Comparison of ENCODE assay signal across 21 mouse cellular contexts in genomic region chr5:8425899-8426298, GRCm38 (mm10). TPM values are rescaled to one million over a fixed set of nuclear protein-coding genes. Genes with fewer than 3 reads are reported as not detected.
A peak's percentile ranks its signal among the peaks of the same experiment; 100 is the strongest.
DNase-seq lines count a peak whose midpoint lies in the region; ATAC-seq and TF ChIP-seq lines count a peak whose summit lies in the region.
"Had no signal": no experiment of that assay in that cellular context is flagged by ENCODE, and none has a peak within 500 bp of the region (broad histone marks: within the 10 kb centered on the region; RNA-seq: fewer than 3 reads in every experiment).

No protein-coding gene starts in this region.

- peaks cover 4% of the 10 kb centered on the region for H3K36me3 ChIP-seq in heart, embryonic 13.5 days
- peaks cover 6 to 30% of the 10 kb centered on the region in 2 experiments for H3K36me3 ChIP-seq in MEL (ENCODE audit: control insufficient read depth in 1 of 2, insufficient read depth in 2 of 2, low read length in 2 of 2)
- H3K36me3 ChIP-seq in forebrain, embryonic 16.5 days (ENCODE audit: control insufficient read depth, insufficient read depth) = no peaks in the 10 kb centered on the region
- H3K36me3 ChIP-seq: forebrain, embryonic 15.5 days had no signal

- H3K4me1 ChIP-seq in heart, embryonic 13.5 days = peaks cover 17% of the 10 kb centered on the region
- peaks cover 12 to 16% of the 10 kb centered on the region in 2 experiments; a peak in 3 of 4 replicates for H3K4me1 ChIP-seq in MEL (ENCODE audit: control insufficient read depth in 1 of 2, insufficient read depth in 2 of 2, low read length in 2 of 2)
- H3K4me1 ChIP-seq in forebrain, embryonic 16.5 days (replicated peaks; ENCODE audit: control insufficient read depth, insufficient read depth, low read length) = peaks cover 8% of the 10 kb centered on the region
- H3K4me1 ChIP-seq: heart, embryonic 10.5 days had no signal

- no peak for ATAC-seq in heart, embryonic 13.5 days (ENCODE audit: extremely low read depth, insufficient number of reproducible peaks, low FRiP score, low TSS enrichment)
- ATAC-seq in CD4-positive, CD25-positive, alpha-beta regulatory T cell, adult 4 months = peak; percentile 6
- no peak for ATAC-seq in forebrain, embryonic 16.5 days
- ATAC-seq: forebrain, embryonic 15.5 days; inflammation-experienced regulatory T-cells, adult 6 months; intestine, postnatal 0 days had no signal

- TF ChIP-seq POLR2A in MEL (IDR thresholded peaks at IDR 0.05; ENCODE audit: control insufficient read depth in 1 of 2, insufficient read depth in 1 of 2, low read depth in 1 of 2, low read length in 2 of 2, poor library complexity in 1 of 2) = no peak

- peaks cover 21% of the 10 kb centered on the region for H3K79me2 ChIP-seq in MEL (ENCODE audit: control insufficient read depth, insufficient read depth, low read length, poor library complexity)

- intact Hi-C loops in heart, postnatal 10 days (cut with DNase I) = loop anchor here (10.0 kb wide), 2 partner anchors 261 to 569 kb away; partner anchors contain the start of gene Crot

- H3K4me3 ChIP-seq in heart, embryonic 13.5 days = no peak overlapping the region
- no peak overlapping the region for H3K4me3 ChIP-seq in MEL (ENCODE audit: control insufficient read depth in 1 of 2, insufficient read depth in 1 of 2, low read depth in 2 of 2, low read length in 2 of 2)
- no peak overlapping the region for H3K4me3 ChIP-seq in forebrain, embryonic 16.5 days (replicated peaks; ENCODE audit: low read length)
- H3K4me3 ChIP-seq: embryonic facial prominence, embryonic 12.5 days; forebrain, embryonic 15.5 days; heart, embryonic 10.5 days; heart, embryonic 15.5 days; hindbrain, embryonic 15.5 days had no signal

- no peak for TF ChIP-seq CTCF in MEL (IDR thresholded peaks at IDR 0.05 in 2 of 3, conservative IDR thresholded peaks at IDR 0.05 in 1 of 3; ENCODE audit: control insufficient read depth in 1 of 3, insufficient read depth in 1 of 3, low read depth in 2 of 3, low read length in 3 of 3, poor library complexity in 1 of 3, severe bottlenecking in 1 of 3)

- DNase-seq in heart, postnatal 10 days = no peak
- peak; percentile 18 for DNase-seq in MEL (ENCODE audit: low read depth, low spot score)
- no peak for DNase-seq in urinary bladder, adult 18-20 months (ENCODE audit: low spot score in 2 of 2)
- DNase-seq in kidney, postnatal 10 days = no peak
- DNase-seq: adrenal gland, postnatal 10 days; B cell, adult 2 months; cerebellum, adult 11-12 months; cerebellum, adult 9-10 months; cerebellum, postnatal 25 days; gastrocnemius, postnatal 10 days; heart, adult 18-20 months had no signal

- 66% methylated on average over 5 of the region's 5 CpGs for WGBS in heart, embryonic 13.5 days
- WGBS in forebrain, embryonic 16.5 days = 84% methylated on average over 5 of the region's 5 CpGs

- H3K27me3 ChIP-seq in heart, embryonic 13.5 days (replicated peaks) = no peaks in the 10 kb centered on the region
- H3K27me3 ChIP-seq in MEL (ENCODE audit: control insufficient read depth in 1 of 2, insufficient read depth in 2 of 2, low read length in 2 of 2) = no peaks in the 10 kb centered on the region
- no peaks in the 10 kb centered on the region for H3K27me3 ChIP-seq in forebrain, embryonic 16.5 days (replicated peaks; ENCODE audit: control insufficient read depth, insufficient read depth, low read length)
- H3K27me3 ChIP-seq: embryonic facial prominence, embryonic 12.5 days; forebrain, embryonic 15.5 days; heart, embryonic 15.5 days; hindbrain, embryonic 15.5 days had no signal

- TF ChIP-seq EP300 in MEL (IDR thresholded peaks at IDR 0.05; ENCODE audit: low read depth in 1 of 2, low read length in 2 of 2) = no peak

- no peaks in the 10 kb centered on the region for H3K9me3 ChIP-seq in heart, embryonic 13.5 days
- no peaks in the 10 kb centered on the region for H3K9me3 ChIP-seq in MEL (replicated peaks; ENCODE audit: insufficient read depth, low read length)
- no peaks in the 10 kb centered on the region for H3K9me3 ChIP-seq in forebrain, embryonic 16.5 days (ENCODE audit: control insufficient read depth, low read length)
- H3K9me3 ChIP-seq: embryonic facial prominence, embryonic 12.5 days; forebrain, embryonic 15.5 days; heart, embryonic 10.5 days; heart, embryonic 15.5 days; hindbrain, embryonic 15.5 days had no signal

- H3K27ac ChIP-seq in heart, embryonic 13.5 days (replicated peaks) = no peak overlapping the region
- no peak overlapping the region; the same call in 1 of the 2 replicates for H3K27ac ChIP-seq in MEL (ENCODE audit: control insufficient read depth, low read depth, low read length)
- H3K27ac ChIP-seq in forebrain, embryonic 16.5 days (ENCODE audit: low read length) = no peak overlapping the region
- H3K27ac ChIP-seq: embryonic facial prominence, embryonic 12.5 days; forebrain, embryonic 15.5 days; heart, embryonic 10.5 days; heart, embryonic 15.5 days; hindbrain, embryonic 15.5 days had no signal

- no peak overlapping the region for H3K4me2 ChIP-seq in heart, embryonic 13.5 days
- no peak overlapping the region for H3K4me2 ChIP-seq in forebrain, embryonic 16.5 days (ENCODE audit: low read length)
- H3K4me2 ChIP-seq: embryonic facial prominence, embryonic 12.5 days; forebrain, embryonic 15.5 days; heart, embryonic 15.5 days; hindbrain, embryonic 15.5 days had no signal

- no peak for TF ChIP-seq RAD21 in MEL (IDR thresholded peaks at IDR 0.05; ENCODE audit: low read depth, low read length)

- H3K9ac ChIP-seq in heart, embryonic 13.5 days = 0 out of 2 replicates have a peak overlapping the region, but pooled peaks have one; percentile 19
- H3K9ac ChIP-seq in MEL (ENCODE audit: control insufficient read depth, low read depth, low read length, poor library complexity, severe bottlenecking) = no peak overlapping the region
- H3K9ac ChIP-seq in forebrain, embryonic 16.5 days (replicated peaks; ENCODE audit: low read depth, low read length) = no peak overlapping the region
- H3K9ac ChIP-seq: embryonic facial prominence, embryonic 12.5 days; forebrain, embryonic 15.5 days; heart, embryonic 15.5 days; hindbrain, embryonic 15.5 days had no signal

TF ChIP-seq in MEL, 35 proteins besides CTCF, POLR2A, EP300 and RAD21:
- no peak for TF ChIP-seq SMC3 (IDR thresholded peaks at IDR 0.05; ENCODE audit: low read depth, low read length)
- no peak for TF ChIP-seq TCF12 (IDR thresholded peaks at IDR 0.05; ENCODE audit: low read depth, low read length)
- TF ChIP-seq GATA1 (IDR thresholded peaks at IDR 0.05; ENCODE audit: low read depth, low read length) = no peak
- no peak for TF ChIP-seq USF2 (IDR thresholded peaks at IDR 0.05; ENCODE audit: borderline replicate concordance in 1 of 2, insufficient read depth in 1 of 2, low read depth in 1 of 2, low read length in 2 of 2)
- no peak for TF ChIP-seq CHD1 (IDR thresholded peaks at IDR 0.05; ENCODE audit: low read depth, low read length)
TF ChIP-seq in MEL: peak in this region for 0.

RNA-seq across cellular contexts. Expression of gene Slc25a40, which starts 3.2 kb away (rescaled TPM):
- 10.6 and 11.5 TPM in 2 replicates for polyA plus RNA-seq in heart, embryonic 13.5 days (2015; fragmentation: Nextera tagmentation; extraction: Ambion mirVana)
- total RNA-seq in heart, postnatal 10 days (2021) = 10 to 100 TPM; 10.0 to 10.8 TPM
- polyA plus RNA-seq in CD4-positive, CD25-positive, alpha-beta regulatory T cell, adult 4 months (2017; shearing (Covaris generic)) = 10 to 100 TPM; 23.5 to 24.2 TPM
- total RNA-seq in MEL (2012; rRNA removed) = 3.2 and 3.3 TPM in 2 replicates
- 1 to 10 TPM in 1 of 2 experiments, not detected in 1; 6.0 TPM for polyA plus RNA-seq in MEL (2012; ENCODE audit: insufficient read depth in 1 of 2, insufficient read length in 2 of 2, low read depth in 1 of 2, low replicate concordance in 2 of 2, missing spikeins in 1 of 2)
- polyA plus RNA-seq in forebrain, embryonic 16.5 days (2015; fragmentation: Nextera tagmentation; extraction: Ambion mirVana) = 9.7 and 11.1 TPM in 2 replicates

RNA-seq across cellular contexts. Expression of gene Dbf4, which starts 3.4 kb away (rescaled TPM):
- 26.6 and 27.5 TPM in 2 replicates for polyA plus RNA-seq in heart, embryonic 13.5 days (2015; fragmentation: Nextera tagmentation; extraction: Ambion mirVana)
- total RNA-seq in heart, postnatal 10 days (2021) = 1 to 10 TPM; 8.7 to 9.5 TPM
- 1 to 10 TPM; 8.7 to 9.2 TPM for polyA plus RNA-seq in CD4-positive, CD25-positive, alpha-beta regulatory T cell, adult 4 months (2017; shearing (Covaris generic))
- 53.9 and 71.8 TPM in 2 replicates for total RNA-seq in MEL (2012; rRNA removed)
- polyA plus RNA-seq in MEL (2012; ENCODE audit: insufficient read depth in 1 of 2, insufficient read length in 2 of 2, low read depth in 1 of 2, low replicate concordance in 2 of 2, missing spikeins in 1 of 2) = 10 to 100 TPM in 1 of 2 experiments, not detected in 1; 71.4 TPM
- polyA plus RNA-seq in forebrain, embryonic 16.5 days (2015; fragmentation: Nextera tagmentation; extraction: Ambion mirVana) = 20.0 and 20.2 TPM in 2 replicates

RNA-seq across cellular contexts. Expression of gene Adam22, which starts 57.9 kb away (rescaled TPM):
- polyA plus RNA-seq in heart, embryonic 13.5 days (2015; fragmentation: Nextera tagmentation; extraction: Ambion mirVana) = 6.9 TPM in 2 replicates
- total RNA-seq in heart, postnatal 10 days (2021) = 1 to 10 TPM; 4.7 to 6.9 TPM
- polyA plus RNA-seq in CD4-positive, CD25-positive, alpha-beta regulatory T cell, adult 4 months (2017; shearing (Covaris generic)) = 1 to 10 TPM in 1 of 2 experiments, under 1 TPM in 1; 0.85 to 1.0 TPM
- total RNA-seq in MEL (2012; rRNA removed) = 1.5 and 1.6 TPM in 2 replicates
- 1 to 10 TPM in 1 of 2 experiments, not detected in 1; 1.2 TPM for polyA plus RNA-seq in MEL (2012; ENCODE audit: insufficient read depth in 1 of 2, insufficient read length in 2 of 2, low read depth in 1 of 2, low replicate concordance in 2 of 2, missing spikeins in 1 of 2)
- 46.7 and 49.6 TPM in 2 replicates for polyA plus RNA-seq in forebrain, embryonic 16.5 days (2015; fragmentation: Nextera tagmentation; extraction: Ambion mirVana)
